Mouse (Mus musculus) liver, embryonic 11.5 days (tissue): ENCODE measurements around the gene Gm21964. TPM values are rescaled to one million over a fixed set of nuclear protein-coding genes. Genes with fewer than 3 reads are reported as not detected.

Experiments used
- ATAC-seq: fragments of 200-750 bp; cut with Nextera tagmentation; replicated peaks from 2 replicates; pipeline ENCODE4 v1.8.0; 2017; ENCODE audit warnings: moderate number of reproducible peaks, mild to moderate bottlenecking, moderate TSS enrichment, moderate library complexity; ENCODE audit not compliant: low FRiP score
- DNase-seq: peaks from one replicate; pipeline ENCODE4 v3.0.0-alpha.2; 2017; ENCODE audit warnings: low spot score
- H3K27ac ChIP-seq: fragments of 300-500 bp; sonication (generic); 2 replicates; pipeline ENCODE4 v1.5.1; 2014; ENCODE audit warnings: mild to moderate bottlenecking, low read depth, low read length, control low read depth
- H3K27me3 ChIP-seq: fragments of 300-500 bp; sonication (generic); replicated peaks from 2 replicates; pipeline ENCODE4 v1.6.1; 2014; ENCODE audit warnings: low read length, mixed read lengths; ENCODE audit not compliant: control insufficient read depth, insufficient read depth
- H3K36me3 ChIP-seq: fragments of 300-500 bp; sonication (generic); 2 replicates; pipeline ENCODE4 v1.6.1; 2014; ENCODE audit warnings: mild to moderate bottlenecking, low read length, moderate library complexity, mixed read lengths; ENCODE audit not compliant: control insufficient read depth, insufficient read depth
- H3K4me1 ChIP-seq: fragments of 300-500 bp; sonication (generic); replicated peaks from 2 replicates; pipeline ENCODE4 v1.6.1; 2014; ENCODE audit warnings: low read length, mixed read lengths; ENCODE audit not compliant: control insufficient read depth, insufficient read depth
- H3K4me2 ChIP-seq: fragments of 300-500 bp; sonication (generic); 2 replicates; pipeline ENCODE4 v1.6.1; 2014; ENCODE audit warnings: mild to moderate bottlenecking, control low read depth, moderate library complexity
- H3K4me3 ChIP-seq: fragments of 300-500 bp; sonication (generic); 2 replicates; pipeline ENCODE4 v1.5.1; 2014; ENCODE audit warnings: low read depth, low read length, control low read depth
- H3K9ac ChIP-seq: fragments of 300-500 bp; sonication (generic); 2 replicates; pipeline ENCODE4 v1.6.1; 2014; ENCODE audit warnings: low read depth, low read length, control low read depth
- H3K9me3 ChIP-seq: fragments of 300-500 bp; sonication (generic); 2 replicates; pipeline ENCODE4 v1.6.1; 2016; ENCODE audit warnings: low read length, inconsistent platforms, mixed read lengths; ENCODE audit not compliant: control insufficient read depth
- WGBS: fragments of 180-500 bp; shearing (Covaris S2); extraction: QIAGEN DNeasy Blood & Tissue Kit; methylation state at CpG from one replicate; pipeline ENCODE4 v1.1.7; 2014; 5-methylcytosine and 5-hydroxymethylcytosine counted together
- polyA plus RNA-seq: library from polyadenylated mRNA; unstranded; fragments of >200 nt; fragmentation: Nextera tagmentation; extraction: Ambion mirVana; gene quantifications from 2 replicates; pipeline ENCODE4 v1.2.1, GENCODE M21; 2014

Gene Gm21964
- not detected in 2 replicates for polyA plus RNA-seq

DNA sequence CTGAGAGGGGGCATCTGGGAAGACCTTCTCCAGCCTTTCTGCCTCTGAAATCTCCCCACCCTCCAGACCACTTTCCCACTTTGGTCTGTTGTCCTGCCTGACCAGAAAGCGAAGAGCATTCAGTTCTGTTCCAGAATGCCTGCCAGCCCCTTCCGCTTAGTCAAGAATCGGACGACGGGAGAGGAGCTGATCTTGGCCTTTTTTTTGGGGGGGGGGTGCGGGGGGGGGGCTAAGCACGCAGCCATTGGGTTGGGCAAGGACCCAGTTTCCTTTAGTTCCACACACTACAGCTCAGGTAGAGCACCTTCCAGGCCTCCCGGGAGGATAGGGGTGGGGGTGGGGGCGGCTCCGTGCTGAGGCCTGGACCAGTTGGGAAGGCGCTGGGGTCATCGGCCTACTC is at the start of gene Gm21964:
TSS of gene Gm21964 (plus strand) at position 301 of the 400 bp plus-strand sequence.
- no peak for ATAC-seq
- H3K27ac ChIP-seq, result no peak within 1 kb of the TSS
- DNase-seq, result no peak
- H3K4me3 ChIP-seq, result no peak within 1 kb of the TSS
- H3K36me3 ChIP-seq, result no peaks in the 10 kb centered on the region
- no peak within 1 kb of the TSS for H3K4me2 ChIP-seq
- H3K27me3 ChIP-seq, result no peaks in the 10 kb centered on the region
- no peaks in the 10 kb centered on the region for H3K9me3 ChIP-seq
- 83% methylated on average over 12 of the region's 12 CpGs for WGBS
- no peaks in the 10 kb centered on the region for H3K4me1 ChIP-seq
- H3K9ac ChIP-seq, result no peak within 1 kb of the TSS

DNA sequence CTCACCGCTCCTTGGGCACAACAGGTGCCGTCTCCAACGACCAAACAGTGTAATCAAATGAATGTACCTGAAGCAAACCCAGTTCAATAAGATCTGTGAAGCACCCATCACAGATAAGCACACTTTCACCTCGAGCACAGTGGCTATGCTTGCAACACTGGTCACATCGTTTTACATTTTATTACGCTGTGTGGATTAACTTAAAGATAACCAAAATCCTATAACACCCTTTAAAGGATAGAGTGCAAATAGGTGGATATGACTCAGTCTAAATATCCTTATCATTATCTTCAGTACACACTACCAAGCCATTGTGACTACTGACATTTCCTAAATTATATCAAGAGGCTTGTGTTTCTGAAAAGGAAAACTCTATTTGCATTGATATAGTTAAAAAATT is 49.8 kb upstream of the Gm21964 start:
- no peaks in the 10 kb centered on the region for H3K9me3 ChIP-seq
- H3K36me3 ChIP-seq, result no peaks in the 10 kb centered on the region
- no peaks in the 10 kb centered on the region for H3K27me3 ChIP-seq
- H3K27ac ChIP-seq, result no peak overlapping the region
- 76% methylated on average over 6 of the region's 6 CpGs for WGBS
- no peak overlapping the region for H3K4me3 ChIP-seq
- DNase-seq, result no peak
- ATAC-seq, result no peak
- no peaks in the 10 kb centered on the region for H3K4me1 ChIP-seq
- H3K4me2 ChIP-seq, result no peak overlapping the region
- H3K9ac ChIP-seq, result no peak overlapping the region

DNA sequence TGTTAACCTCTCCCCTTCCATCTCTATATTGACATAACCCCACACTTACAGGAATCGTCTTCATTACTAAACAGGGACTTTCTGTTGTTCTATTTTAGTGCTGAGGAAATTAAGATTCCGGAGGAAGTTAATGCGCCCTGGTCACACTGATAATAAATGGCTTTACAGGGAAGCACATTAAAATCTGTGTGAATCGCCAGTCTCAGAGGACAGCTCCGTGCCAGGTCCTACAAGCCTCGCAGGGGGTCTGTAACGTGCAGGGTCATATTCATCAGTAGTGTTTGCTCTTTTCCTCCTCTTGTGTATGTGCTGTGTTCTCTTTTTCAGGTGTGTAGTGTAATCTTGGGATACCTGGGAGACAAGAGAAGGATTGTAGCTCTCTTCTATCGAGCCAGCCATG is 42.8 kb upstream of the Gm21964 start:
- Histone ChIP-seq H3K9ac (no peak overlapping the region), H3K4me2 (no peak overlapping the region), H3K27ac (no peak overlapping the region), H3K9me3 (no peaks in the 10 kb centered on the region), H3K36me3 (no peaks in the 10 kb centered on the region), H3K4me3 (no peak overlapping the region), H3K4me1 (no peaks in the 10 kb centered on the region), H3K27me3 (no peaks in the 10 kb centered on the region)
- DNase-seq (no peak), ATAC-seq (no peak)
- WGBS, result 79% methylated on average over 8 of the region's 8 CpGs

DNA sequence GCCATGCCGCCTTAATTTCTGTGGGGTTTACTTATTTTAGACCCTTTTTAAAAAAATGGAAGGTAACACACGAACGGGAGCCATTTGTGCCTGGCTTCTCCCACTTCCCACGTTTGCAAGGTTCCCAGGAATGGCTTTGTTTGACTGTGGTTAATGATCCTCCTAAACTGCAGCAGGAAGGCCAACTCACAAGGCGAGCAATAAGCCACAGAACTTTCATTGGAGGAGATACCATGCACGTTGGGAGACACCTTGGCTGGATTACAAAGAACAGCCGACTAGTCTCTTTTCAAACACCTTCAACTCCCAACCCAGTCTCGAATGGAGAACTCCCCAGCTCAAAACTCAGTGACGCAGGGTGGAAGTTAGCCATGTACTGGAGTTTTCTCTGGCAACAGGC is 36.8 kb upstream of the Gm21964 start:
- 68% methylated on average over 9 of the region's 9 CpGs for WGBS
- no peak for ATAC-seq

DNA sequence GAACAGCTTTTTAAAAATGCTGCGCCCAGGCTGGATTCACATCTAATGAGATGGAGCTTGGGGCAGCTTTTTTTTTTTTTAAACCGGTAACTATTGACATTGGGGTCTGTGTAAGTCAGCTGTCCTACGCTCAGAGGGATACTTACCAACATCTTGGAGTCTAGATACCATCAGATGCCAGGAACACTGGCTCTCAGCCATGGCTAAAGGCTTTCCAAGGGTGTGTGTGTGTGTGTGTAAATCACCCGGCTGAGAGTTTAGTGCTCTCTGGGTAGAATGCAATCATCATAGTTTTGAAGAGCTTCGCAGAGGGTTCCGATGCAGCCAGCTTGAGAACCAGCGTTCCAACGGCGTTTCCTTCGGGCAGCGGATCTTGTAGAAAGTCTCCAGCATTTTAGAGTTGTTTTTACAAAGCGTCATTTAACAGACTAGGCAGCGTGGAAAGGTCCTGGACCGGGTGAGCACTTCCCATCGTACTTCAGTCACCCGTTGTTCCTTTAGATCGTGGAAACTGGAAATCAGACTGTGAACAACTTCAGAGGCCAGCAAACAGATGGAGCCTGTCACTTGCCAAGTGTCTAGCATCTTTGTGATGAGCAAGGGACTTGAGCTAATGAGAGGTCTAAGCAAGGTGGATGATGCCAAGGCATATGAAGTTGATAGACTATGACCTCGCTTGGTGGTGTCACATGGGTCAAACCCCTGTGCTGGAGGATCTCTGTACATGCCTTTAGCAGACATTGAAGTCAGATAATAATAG is 36.2 kb upstream of the Gm21964 start:
- Histone ChIP-seq H3K9ac (no peak overlapping the region), H3K27ac (no peak overlapping the region), H3K4me3 (no peak overlapping the region), H3K27me3 (no peaks in the 10 kb centered on the region), H3K9me3 (no peaks in the 10 kb centered on the region), H3K36me3 (no peaks in the 10 kb centered on the region), H3K4me1 (no peaks in the 10 kb centered on the region), H3K4me2 (no peak overlapping the region)
- 88% methylated on average over 18 of the region's 18 CpGs for WGBS
- DNase-seq, result no peak
- ATAC-seq, result no peak

More for the DNA sequence above, 36.8 kb upstream of the Gm21964 start:
- Histone ChIP-seq H3K4me1 (no peaks in the 10 kb centered on the region), H3K9ac (no peak overlapping the region), H3K27ac (no peak overlapping the region), H3K27me3 (no peaks in the 10 kb centered on the region), H3K36me3 (no peaks in the 10 kb centered on the region), H3K4me3 (no peak overlapping the region), H3K9me3 (no peaks in the 10 kb centered on the region), H3K4me2 (no peak overlapping the region)
- DNase-seq, result no peak

DNA sequence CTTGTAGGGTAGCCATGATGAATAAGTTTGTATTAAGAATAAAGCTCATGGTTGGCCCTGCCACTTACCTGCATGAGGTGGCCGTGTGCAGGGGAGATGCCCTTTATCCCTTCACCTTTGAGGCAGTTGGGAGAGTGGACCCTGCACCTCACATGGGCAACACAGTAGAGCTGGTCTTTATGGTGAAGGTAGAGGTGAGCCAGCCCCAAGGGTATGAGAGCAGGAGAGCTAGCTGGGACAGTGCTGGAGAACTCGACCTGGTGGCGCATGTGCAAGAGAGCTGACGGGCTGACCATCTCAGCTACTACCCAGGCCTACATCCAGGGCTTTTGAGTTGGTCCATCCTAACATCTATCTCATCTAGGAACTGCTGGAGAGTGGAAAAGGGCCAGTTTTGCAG is 35.3 kb upstream of the Gm21964 start:
- no peaks in the 10 kb centered on the region for H3K4me1 ChIP-seq
- H3K4me2 ChIP-seq, result no peak overlapping the region
- H3K27ac ChIP-seq, result no peak overlapping the region
- no peaks in the 10 kb centered on the region for H3K9me3 ChIP-seq
- no peak for DNase-seq
- ATAC-seq, result no peak
- WGBS, result 82% methylated on average over 4 of the region's 4 CpGs
- H3K27me3 ChIP-seq, result no peaks in the 10 kb centered on the region; the same call in 1 of the 2 replicates
- no peak overlapping the region for H3K9ac ChIP-seq
- no peak overlapping the region for H3K4me3 ChIP-seq
- no peaks in the 10 kb centered on the region for H3K36me3 ChIP-seq

DNA sequence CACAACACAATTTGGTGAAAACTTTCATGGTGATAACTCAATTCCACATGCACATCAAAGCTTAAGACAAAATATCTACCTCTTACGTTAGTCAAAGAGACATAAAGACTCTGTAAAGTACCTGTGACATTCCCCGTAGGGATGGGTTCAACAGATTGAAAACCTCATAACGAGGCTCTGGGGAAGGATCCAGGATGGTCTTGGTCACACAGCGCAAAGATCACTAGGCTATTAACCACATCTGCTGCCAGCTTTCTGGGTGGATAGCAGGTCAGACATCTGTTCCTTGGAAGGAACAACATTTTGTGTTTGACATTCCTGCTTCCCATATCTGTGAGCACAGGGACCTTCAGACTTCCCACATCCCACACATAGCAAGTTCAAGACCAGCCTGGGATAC is 31.3 kb upstream of the Gm21964 start:
- Histone ChIP-seq H3K4me3 (no peak overlapping the region), H3K4me2 (no peak overlapping the region), H3K36me3 (no peaks in the 10 kb centered on the region), H3K27me3 (no peaks in the 10 kb centered on the region; the same call in 1 of the 2 replicates), H3K27ac (no peak overlapping the region), H3K4me1 (no peaks in the 10 kb centered on the region), H3K9me3 (no peaks in the 10 kb centered on the region), H3K9ac (no peak overlapping the region)
- 79% methylated on average over 4 of the region's 4 CpGs for WGBS
- ATAC-seq (no peak), DNase-seq (no peak)

DNA sequence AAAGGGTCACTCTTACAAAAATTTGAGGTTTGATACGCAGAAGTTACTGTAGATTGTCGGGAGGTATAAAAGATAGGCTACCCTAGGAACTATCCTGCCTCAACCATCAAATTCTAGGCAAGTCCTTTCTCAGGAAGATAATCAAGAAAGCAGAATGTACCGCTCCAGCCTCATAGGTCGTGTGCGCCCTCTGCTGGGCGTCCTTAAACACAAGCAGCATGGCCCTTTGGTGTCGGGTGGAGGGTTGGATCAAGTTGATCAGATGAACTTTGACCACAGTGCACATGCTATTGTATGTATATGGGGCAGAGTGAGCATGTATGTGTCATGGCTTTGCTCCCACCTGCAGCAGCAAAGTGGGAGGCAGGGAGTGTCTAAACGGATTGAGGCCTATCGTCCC is 29.4 kb upstream of the Gm21964 start:
- ATAC-seq (no peak), DNase-seq (no peak)
- Histone ChIP-seq H3K27ac (no peak overlapping the region), H3K4me1 (no peaks in the 10 kb centered on the region), H3K27me3 (no peaks in the 10 kb centered on the region; the same call in 1 of the 2 replicates), H3K4me2 (no peak overlapping the region), H3K9ac (no peak overlapping the region), H3K36me3 (no peaks in the 10 kb centered on the region), H3K9me3 (no peaks in the 10 kb centered on the region), H3K4me3 (no peak overlapping the region)
- WGBS, result 17% methylated on average over 9 of the region's 9 CpGs

DNA sequence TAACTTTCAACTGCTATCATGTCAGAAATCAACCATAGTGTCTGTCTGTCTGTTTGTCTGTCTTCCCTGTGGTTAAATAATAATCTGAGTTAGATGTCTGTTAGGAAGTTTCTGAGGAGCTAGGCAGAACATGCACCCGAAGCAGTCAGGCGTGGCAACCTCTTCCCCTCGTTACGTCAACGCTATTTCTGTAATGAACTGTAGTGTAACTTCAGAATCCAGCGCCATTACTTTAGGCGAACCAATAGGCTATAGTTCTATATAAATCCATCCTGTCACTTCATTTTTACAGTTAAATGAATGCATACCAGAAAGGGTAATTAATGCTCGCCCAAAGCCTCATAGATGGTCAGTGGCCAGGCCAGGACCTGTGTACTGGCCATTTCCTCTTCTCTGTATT is 26.5 kb upstream of the Gm21964 start:
- H3K4me1 ChIP-seq, result no peaks in the 10 kb centered on the region
- no peaks in the 10 kb centered on the region for H3K36me3 ChIP-seq
- H3K9ac ChIP-seq, result no peak overlapping the region
- ATAC-seq (no peak), DNase-seq (no peak)
- 80% methylated on average over 8 of the region's 8 CpGs for WGBS
- H3K4me3 ChIP-seq, result no peak overlapping the region
- H3K27ac ChIP-seq, result no peak overlapping the region
- no peaks in the 10 kb centered on the region for H3K9me3 ChIP-seq
- no peaks in the 10 kb centered on the region; the same call in 1 of the 2 replicates for H3K27me3 ChIP-seq
- H3K4me2 ChIP-seq, result no peak overlapping the region
